Mouse (Mus musculus) intestine, embryonic 14.5 days (tissue): ENCODE measurements around the gene Ifnz. TPM values are rescaled to one million over a fixed set of nuclear protein-coding genes. Genes with fewer than 3 reads are reported as not detected.

Experiments
- ATAC-seq: fragments of 200-750 bp; cut with Nextera tagmentation; replicated peaks from 2 replicates; pipeline ENCODE4 v1.8.0; 2017; ENCODE audit warnings: low read depth, moderate number of reproducible peaks, moderate TSS enrichment, moderate library complexity; ENCODE audit not compliant: low FRiP score, low TSS enrichment
- DNase-seq: peaks from one replicate; pipeline ENCODE4 v3.0.0-alpha.2; 2018; ENCODE audit warnings: low spot score
- H3K27ac ChIP-seq: fragments of 300-500 bp; sonication (generic); 2 replicates; pipeline ENCODE4 v1.5.1; 2014; ENCODE audit warnings: low read depth, mild to moderate bottlenecking, control low read depth
- H3K27me3 ChIP-seq: fragments of 300-500 bp; sonication (generic); replicated peaks from 2 replicates; pipeline ENCODE4 v1.6.1; 2014; ENCODE audit warnings: low read length, control low read depth; ENCODE audit not compliant: control insufficient read depth, insufficient read depth
- H3K36me3 ChIP-seq: fragments of 300-500 bp; sonication (generic); 2 replicates; pipeline ENCODE4 v1.6.1; 2014; ENCODE audit warnings: low read length, control low read depth; ENCODE audit not compliant: control insufficient read depth, insufficient read depth
- H3K4me1 ChIP-seq: fragments of 300-500 bp; sonication (generic); replicated peaks from 2 replicates; pipeline ENCODE4 v1.6.1; 2014; ENCODE audit warnings: low read length, control low read depth, mixed read lengths; ENCODE audit not compliant: control insufficient read depth, insufficient read depth
- H3K4me2 ChIP-seq: fragments of 300-500 bp; sonication (generic); 2 replicates; pipeline ENCODE4 v1.6.1; 2014; ENCODE audit warnings: low read length
- H3K4me3 ChIP-seq: fragments of 300-500 bp; sonication (generic); 2 replicates; pipeline ENCODE4 v1.5.1; 2014; ENCODE audit warnings: low read depth, low read length, control low read depth, mixed read lengths
- H3K9ac ChIP-seq: fragments of 300-500 bp; sonication (generic); 2 replicates; pipeline ENCODE4 v1.6.1; 2014; ENCODE audit warnings: mild to moderate bottlenecking, low read length
- H3K9me3 ChIP-seq: fragments of 300-500 bp; sonication (generic); 2 replicates; pipeline ENCODE4 v1.6.1; 2016; ENCODE audit warnings: low read length, control low read depth; ENCODE audit not compliant: control insufficient read depth
- WGBS: fragments of 180-500 bp; shearing (Covaris S2); extraction: QIAGEN DNeasy Blood & Tissue Kit; methylation state at CpG from one replicate; pipeline ENCODE4 v1.1.7; 2014; 5-methylcytosine and 5-hydroxymethylcytosine counted together
- polyA plus RNA-seq: library from polyadenylated mRNA; unstranded; fragments of >200 nt; fragmentation: Nextera tagmentation; extraction: Ambion mirVana; gene quantifications from 2 replicates; pipeline ENCODE4 v1.2.1, GENCODE M21; 2014

Gene Ifnz
- polyA plus RNA-seq, 1 experiment from 2014 or later = not detected

DNA sequence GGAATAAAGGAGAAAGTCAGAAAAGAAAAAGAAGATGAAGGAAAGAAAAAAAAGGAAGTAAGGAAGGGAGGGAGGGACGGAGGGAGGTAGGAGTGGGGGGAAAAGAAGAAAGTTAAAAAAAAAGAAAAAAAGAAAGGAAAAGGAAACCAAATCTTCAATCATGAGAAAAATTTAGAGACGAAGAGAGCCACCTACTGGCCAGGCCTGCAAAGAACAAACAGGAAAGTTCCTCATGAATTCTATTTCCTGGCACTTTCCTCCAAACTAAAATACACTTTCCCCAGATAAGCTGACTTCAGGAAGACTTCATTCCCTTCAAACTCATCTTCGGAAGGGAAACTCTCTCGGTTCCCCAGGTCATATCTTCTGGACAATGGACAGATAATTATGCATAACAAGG lies 48.6 kb downstream of the Ifnz start:
- Histone ChIP-seq H3K36me3 (no peaks in the 10 kb centered on the region), H3K9me3 (no peaks in the 10 kb centered on the region), H3K27me3 (no peaks in the 10 kb centered on the region), H3K27ac (no peak overlapping the region), H3K9ac (no peak overlapping the region), H3K4me2 (no peak overlapping the region), H3K4me3 (no peak overlapping the region), H3K4me1 (no peaks in the 10 kb centered on the region)
- 26% methylated on average over 4 of the region's 4 CpGs for WGBS
- DNase-seq = no peak
- no peak for ATAC-seq

Other genes starting within 250 kb of the Ifnz start
- not detected in 2 replicates for gene Ifna15, start 223.9 kb upstream of the Ifnz start, polyA plus RNA-seq
- gene Ifna14, start 210.3 kb upstream of the Ifnz start, polyA plus RNA-seq = not detected in 2 replicates
- not detected in 2 replicates for gene Ifna9, start 189.7 kb upstream of the Ifnz start, polyA plus RNA-seq
- not detected in 2 replicates for gene Ifna12, start 178.8 kb upstream of the Ifnz start, polyA plus RNA-seq
- gene C87499, start 147.7 kb upstream of the Ifnz start, polyA plus RNA-seq = not detected in 2 replicates
- gene Ifna13, start 137.7 kb upstream of the Ifnz start, polyA plus RNA-seq = not detected in 2 replicates
- gene Ifna16, start 105.2 kb upstream of the Ifnz start, polyA plus RNA-seq = not detected in 2 replicates
- gene Ifna2, start 98.2 kb upstream of the Ifnz start, polyA plus RNA-seq = not detected in 2 replicates
- gene Ifnab, start 90.8 kb upstream of the Ifnz start, polyA plus RNA-seq = not detected in 2 replicates
- 0.70 and 1.2 TPM in 2 replicates for gene Gm26566, start 60.3 kb upstream of the Ifnz start, polyA plus RNA-seq
- gene Klhl9, start 59.7 kb upstream of the Ifnz start, polyA plus RNA-seq = 97.9 and 106 TPM in 2 replicates
- gene Gm13271, start 27.3 kb upstream of the Ifnz start, polyA plus RNA-seq = not detected in 2 replicates
- gene Gm13283, start 22.0 kb upstream of the Ifnz start, polyA plus RNA-seq = 0.22 TPM in 1 of 2 replicates, not detected in the other
- gene Gm13290, start 8.3 kb upstream of the Ifnz start, polyA plus RNA-seq = not detected in 2 replicates
- not detected in 2 replicates for gene Gm13289, start 5.2 kb upstream of the Ifnz start, polyA plus RNA-seq
- 0.23 TPM in 1 of 2 replicates, not detected in the other for gene Gm13272, start 2.3 kb upstream of the Ifnz start, polyA plus RNA-seq
- 0.48 TPM in 1 of 2 replicates, not detected in the other for gene Gm13276, start 3.6 kb downstream of the Ifnz start, polyA plus RNA-seq
- not detected in 2 replicates for gene Gm13277, start 6.5 kb downstream of the Ifnz start, polyA plus RNA-seq
- not detected in 2 replicates for gene Gm13278, start 9.4 kb downstream of the Ifnz start, polyA plus RNA-seq
- gene Gm13275, start 12.4 kb downstream of the Ifnz start, polyA plus RNA-seq = not detected in 2 replicates
- not detected in 2 replicates for gene Gm13279, start 15.3 kb downstream of the Ifnz start, polyA plus RNA-seq
- 0.59 and 1.1 TPM in 2 replicates for gene Gm13285, start 17.5 kb downstream of the Ifnz start, polyA plus RNA-seq
- gene Gm13287, start 21.1 kb downstream of the Ifnz start, polyA plus RNA-seq = not detected in 2 replicates
- gene Gm13288, start 23.4 kb downstream of the Ifnz start, polyA plus RNA-seq = not detected in 2 replicates
- not detected in 2 replicates for gene Ifna7, start 34.1 kb downstream of the Ifnz start, polyA plus RNA-seq
- gene Ifna11, start 37.8 kb downstream of the Ifnz start, polyA plus RNA-seq = not detected in 2 replicates
- not detected in 2 replicates for gene Ifna6, start 45.3 kb downstream of the Ifnz start, polyA plus RNA-seq
- not detected in 2 replicates for gene Ifna5, start 53.4 kb downstream of the Ifnz start, polyA plus RNA-seq
- not detected in 2 replicates for gene Ifna4, start 59.7 kb downstream of the Ifnz start, polyA plus RNA-seq
- gene Ifna1, start 68.0 kb downstream of the Ifnz start, polyA plus RNA-seq = not detected in 2 replicates
- gene Ifne, start 98.1 kb downstream of the Ifnz start, polyA plus RNA-seq = not detected in 2 replicates